Mouse (Mus musculus) neural tube, embryonic 15.5 days (tissue): ENCODE measurements around the gene Itgal. TPM values are rescaled to one million over a fixed set of nuclear protein-coding genes. Genes with fewer than 3 reads are reported as not detected.
"Not testable (repeated sequence)": the region's sequence is repeated elsewhere in the genome, so short reads cannot be mapped to it uniquely, and the experiment has no call there.

ENCODE experiments used
- ATAC-seq: fragments of 200-750 bp; cut with Nextera tagmentation; 2 replicates; pipeline ENCODE4 v1.8.0; 2017; ENCODE audit warnings: mild to moderate bottlenecking, moderate TSS enrichment, moderate library complexity; ENCODE audit not compliant: low FRiP score
- H3K27ac ChIP-seq: fragments of 300-500 bp; sonication (generic); replicated peaks from 2 replicates; pipeline ENCODE4 v1.5.1; 2015; ENCODE audit warnings: mild to moderate bottlenecking, inconsistent platforms
- H3K27me3 ChIP-seq: fragments of 300-500 bp; sonication (generic); replicated peaks from 2 replicates; pipeline ENCODE4 v1.6.1; 2015; ENCODE audit warnings: inconsistent platforms
- H3K36me3 ChIP-seq: fragments of 300-500 bp; sonication (generic); 2 replicates; pipeline ENCODE4 v1.6.1; 2015; ENCODE audit warnings: inconsistent platforms
- H3K4me1 ChIP-seq: fragments of 300-500 bp; sonication (generic); 2 replicates; pipeline ENCODE4 v1.6.1; 2015; ENCODE audit warnings: inconsistent platforms
- H3K4me2 ChIP-seq: fragments of 300-500 bp; sonication (generic); 2 replicates; pipeline ENCODE4 v1.6.1; 2015; ENCODE audit warnings: inconsistent platforms, mild to moderate bottlenecking, moderate library complexity
- H3K4me3 ChIP-seq: fragments of 300-500 bp; sonication (generic); replicated peaks from 2 replicates; pipeline ENCODE4 v1.5.1; 2015; ENCODE audit warnings: mild to moderate bottlenecking, inconsistent platforms
- H3K9ac ChIP-seq: fragments of 300-500 bp; sonication (generic); replicated peaks from 2 replicates; pipeline ENCODE4 v1.6.1; 2015; ENCODE audit warnings: mild to moderate bottlenecking, inconsistent platforms
- H3K9me3 ChIP-seq: fragments of 300-500 bp; sonication (generic); replicated peaks from 2 replicates; pipeline ENCODE4 v1.6.1; 2016; ENCODE audit warnings: inconsistent platforms
- WGBS: fragments of 180-500 bp; shearing (Covaris S2); methylation state at CpG from one replicate; pipeline ENCODE4 v1.1.7; 2015; ENCODE audit warnings: mixed read lengths; 5-methylcytosine and 5-hydroxymethylcytosine counted together
- polyA plus RNA-seq: library from polyadenylated mRNA; unstranded; fragments of >200 nt; fragmentation: Nextera tagmentation; extraction: Ambion mirVana; gene quantifications from 2 replicates; pipeline ENCODE4 v1.2.1, GENCODE M21; 2015

The Itgal gene
- polyA plus RNA-seq, 1 experiment from 2014 or later = 0.18 TPM

DNA sequence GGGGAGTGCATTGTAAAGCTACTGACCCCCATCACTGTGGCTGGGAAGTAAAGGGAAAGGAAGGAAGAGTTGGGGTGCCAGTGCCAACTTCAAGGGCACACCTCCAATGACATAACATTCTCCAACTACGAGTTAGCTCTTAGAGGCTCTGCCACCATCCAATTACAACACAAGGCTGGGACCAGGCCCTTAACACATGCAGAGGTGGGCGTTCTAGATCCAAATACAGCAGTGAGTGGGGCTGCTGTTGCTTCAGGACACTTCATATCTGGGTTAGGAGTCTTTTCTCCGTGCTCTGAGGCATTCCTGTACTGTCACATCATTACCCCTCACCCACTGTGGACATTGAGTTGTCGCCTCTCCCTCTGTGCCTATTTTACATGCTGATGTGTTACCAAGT, 25.0 kb downstream of the Itgal start:
- Histone ChIP-seq H3K9ac (no peak overlapping the region), H3K4me1 (0 out of 2 replicates have a peak, but pooled peaks cover 3% of the 10 kb centered on the region), H3K9me3 (no peaks in the 10 kb centered on the region), H3K4me2 (no peak overlapping the region), H3K36me3 (no peaks in the 10 kb centered on the region), H3K27ac (no peak overlapping the region), H3K27me3 (no peaks in the 10 kb centered on the region), H3K4me3 (no peak overlapping the region)
- no peak for ATAC-seq
- WGBS = 87% methylated on average over 4 of the region's 4 CpGs

DNA sequence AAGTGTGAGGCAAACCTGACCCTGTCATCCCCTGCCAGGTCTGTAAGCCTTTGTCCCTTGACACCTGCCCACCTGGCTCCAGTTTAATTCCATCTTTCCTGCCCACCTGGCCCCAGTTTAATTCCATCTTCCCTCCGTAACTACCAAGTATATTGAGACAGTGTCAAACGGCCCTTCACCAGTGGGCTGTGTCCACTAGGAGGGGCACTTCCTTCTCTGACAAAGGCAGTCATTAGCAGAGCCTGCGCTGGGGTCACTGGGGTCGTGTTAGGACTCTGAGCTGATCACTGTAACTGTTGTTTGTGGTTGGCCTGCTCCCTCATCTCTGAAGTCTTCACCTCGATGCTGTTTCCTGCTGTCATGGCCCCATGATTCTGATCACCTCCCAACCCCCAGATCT, 26.0 kb downstream of the Itgal start:
- Histone ChIP-seq H3K27me3 (no peaks in the 10 kb centered on the region), H3K4me2 (no peak overlapping the region), H3K4me1 (0 out of 2 replicates have a peak, but pooled peaks cover 4% of the 10 kb centered on the region), H3K4me3 (no peak overlapping the region), H3K36me3 (no peaks in the 10 kb centered on the region), H3K9ac (no peak overlapping the region), H3K9me3 (no peaks in the 10 kb centered on the region), H3K27ac (no peak overlapping the region)
- ATAC-seq = no peak
- 42% methylated on average over 5 of the region's 5 CpGs for WGBS

- Histone ChIP-seq H3K4me2 (no peak overlapping the region), H3K9ac (no peak overlapping the region), H3K36me3 (no peaks in the 10 kb centered on the region), H3K4me3 (no peak overlapping the region), H3K4me1 (0 out of 2 replicates have a peak, but pooled peaks cover 4% of the 10 kb centered on the region), H3K27ac (no peak overlapping the region), H3K27me3 (no peaks in the 10 kb centered on the region), H3K9me3 (no peaks in the 10 kb centered on the region)
- ATAC-seq = no peak
- WGBS = 88% methylated on average over 7 of the region's 7 CpGs
Measured at GRCm38 (mm10) chr7:127324944-127325343, 28.9 kb downstream of the Itgal start.

GRCm38 (mm10) chr7:127325550-127325949, 29.5 kb downstream of the Itgal start:
- 90% methylated on average over 8 of the region's 8 CpGs for WGBS
- H3K27ac ChIP-seq = no peak overlapping the region

GRCm38 (mm10) chr7:127326685-127327084, 30.6 kb downstream of the Itgal start:
- no peaks in the 10 kb centered on the region for H3K36me3 ChIP-seq
- H3K4me1 ChIP-seq = 0 out of 2 replicates have a peak, but pooled peaks cover 4% of the 10 kb centered on the region
- no peak for ATAC-seq
- no peak overlapping the region for H3K4me2 ChIP-seq
- H3K27me3 ChIP-seq = no peaks in the 10 kb centered on the region
- 25% methylated on average over 1 of the region's 2 CpGs for WGBS
- no peaks in the 10 kb centered on the region for H3K9me3 ChIP-seq
- H3K4me3 ChIP-seq = no peak overlapping the region
- H3K27ac ChIP-seq = no peak overlapping the region
- H3K9ac ChIP-seq = no peak overlapping the region

More at GRCm38 (mm10) chr7:127325550-127325949, 29.5 kb downstream of the Itgal start:
- Histone ChIP-seq H3K9me3 (no peaks in the 10 kb centered on the region), H3K4me2 (no peak overlapping the region), H3K4me1 (0 out of 2 replicates have a peak, but pooled peaks cover 4% of the 10 kb centered on the region), H3K9ac (no peak overlapping the region), H3K36me3 (no peaks in the 10 kb centered on the region), H3K4me3 (no peak overlapping the region), H3K27me3 (no peaks in the 10 kb centered on the region)
- ATAC-seq = no peak

DNA sequence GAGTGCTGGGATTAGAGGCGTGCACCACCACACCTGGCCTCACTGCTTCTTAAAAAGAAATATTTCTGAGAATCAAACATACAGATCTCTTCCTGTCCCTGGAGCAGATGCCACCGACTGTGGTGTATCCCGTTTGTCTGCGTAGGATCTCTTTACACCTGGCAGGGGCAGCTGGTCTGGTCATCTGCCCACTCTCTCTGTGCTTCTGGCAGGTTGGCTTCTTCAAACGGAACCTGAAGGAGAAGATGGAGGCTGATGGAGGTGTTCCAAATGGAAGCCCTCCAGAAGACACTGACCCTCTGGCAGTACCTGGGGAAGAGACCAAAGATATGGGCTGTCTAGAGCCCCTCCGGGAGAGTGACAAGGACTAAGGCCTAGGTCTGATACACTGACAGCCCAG, 37.2 kb downstream of the Itgal start:
- H3K9me3 ChIP-seq = no peaks in the 10 kb centered on the region
- H3K4me3 ChIP-seq = no peak overlapping the region
- H3K4me1 ChIP-seq = no peaks in the 10 kb centered on the region
- no peaks in the 10 kb centered on the region for H3K36me3 ChIP-seq
- no peaks in the 10 kb centered on the region for H3K27me3 ChIP-seq
- 89% methylated on average over 6 of the region's 6 CpGs for whole genome bisulfite sequencing
- ATAC-seq = no peak
- H3K27ac ChIP-seq = no peak overlapping the region
- H3K4me2 ChIP-seq = no peak overlapping the region
- H3K9ac ChIP-seq = no peak overlapping the region

DNA sequence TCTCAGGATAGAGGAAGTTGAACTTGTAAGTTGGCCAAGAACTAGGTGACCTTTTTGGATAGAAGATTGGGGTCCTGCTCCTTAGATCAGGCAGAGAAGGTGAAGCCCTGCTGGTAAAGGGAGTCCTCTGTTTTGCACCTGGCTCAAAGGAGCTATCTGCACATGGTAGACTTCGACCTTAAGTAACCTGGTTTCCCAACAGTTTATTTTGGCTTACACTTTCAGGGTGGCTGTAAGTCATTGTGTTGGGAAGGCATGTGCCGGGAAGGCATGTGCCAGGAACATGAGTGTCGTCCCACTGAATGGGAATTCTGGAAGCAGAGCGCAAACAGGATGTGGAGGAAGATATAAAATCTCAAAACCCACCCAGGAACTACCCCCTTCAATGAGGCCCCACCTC, 39.5 kb downstream of the Itgal start:
- Histone ChIP-seq H3K9ac (no peak overlapping the region), H3K4me3 (no peak overlapping the region), H3K27me3 (no peaks in the 10 kb centered on the region), H3K27ac (no peak overlapping the region), H3K4me1 (no peaks in the 10 kb centered on the region), H3K36me3 (no peaks in the 10 kb centered on the region), H3K9me3 (no peaks in the 10 kb centered on the region), H3K4me2 (no peak overlapping the region)
- ATAC-seq = no peak
- WGBS = 94% methylated on average over 4 of the region's 4 CpGs

DNA sequence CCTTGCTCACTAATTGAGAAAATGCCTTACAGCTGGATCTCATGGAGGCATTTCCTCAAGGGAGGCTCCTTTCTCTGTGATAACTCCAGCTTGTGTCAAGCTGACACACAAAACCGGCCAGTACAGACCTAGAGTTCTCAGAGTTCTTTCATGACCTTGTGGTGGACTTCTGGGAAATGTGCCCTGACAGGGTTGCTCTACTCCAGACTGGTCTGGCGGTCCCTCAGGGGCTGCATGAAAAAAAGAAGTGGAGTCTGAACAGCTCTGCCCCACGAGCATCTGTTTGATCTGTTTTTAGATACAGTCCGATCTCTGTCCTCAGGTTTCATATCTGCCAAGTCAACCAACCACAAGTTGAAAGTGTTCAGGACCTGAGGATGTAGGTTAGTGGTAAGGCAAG, 41.6 kb downstream of the Itgal start:
- Histone ChIP-seq H3K4me3 (no peak overlapping the region), H3K9ac (no peak overlapping the region), H3K27ac (no peak overlapping the region), H3K9me3 (no peaks in the 10 kb centered on the region), H3K4me2 (no peak overlapping the region), H3K4me1 (no peaks in the 10 kb centered on the region), H3K27me3 (no peaks in the 10 kb centered on the region), H3K36me3 (peaks cover 10% of the 10 kb centered on the region)
- 77% methylated on average over 4 of the region's 4 CpGs for WGBS
- no peak for ATAC-seq

- Histone ChIP-seq H3K4me3 (no peak overlapping the region), H3K9me3 (no peaks in the 10 kb centered on the region), H3K4me2 (no peak overlapping the region), H3K36me3 (peaks cover 26% of the 10 kb centered on the region), H3K27me3 (no peaks in the 10 kb centered on the region), H3K4me1 (peaks cover 21% of the 10 kb centered on the region), H3K9ac (no peak overlapping the region), H3K27ac (no peak overlapping the region)
- no peak for ATAC-seq
- 95% methylated on average over 8 of the region's 8 CpGs for WGBS
Measured at GRCm38 (mm10) chr7:127341356-127341755, 45.3 kb downstream of the Itgal start.

- not testable (repeated sequence) for H3K27me3 ChIP-seq, H3K9me3 ChIP-seq, H3K4me3 ChIP-seq, H3K4me2 ChIP-seq, ATAC-seq, H3K9ac ChIP-seq, H3K27ac ChIP-seq
- peaks cover 26% of the 10 kb centered on the region for H3K36me3 ChIP-seq
- 96% methylated on average over 6 of the region's 6 CpGs for WGBS
- peaks cover 26% of the 10 kb centered on the region for H3K4me1 ChIP-seq
Measured at GRCm38 (mm10) chr7:127341861-127342260, 45.8 kb downstream of the Itgal start.

DNA sequence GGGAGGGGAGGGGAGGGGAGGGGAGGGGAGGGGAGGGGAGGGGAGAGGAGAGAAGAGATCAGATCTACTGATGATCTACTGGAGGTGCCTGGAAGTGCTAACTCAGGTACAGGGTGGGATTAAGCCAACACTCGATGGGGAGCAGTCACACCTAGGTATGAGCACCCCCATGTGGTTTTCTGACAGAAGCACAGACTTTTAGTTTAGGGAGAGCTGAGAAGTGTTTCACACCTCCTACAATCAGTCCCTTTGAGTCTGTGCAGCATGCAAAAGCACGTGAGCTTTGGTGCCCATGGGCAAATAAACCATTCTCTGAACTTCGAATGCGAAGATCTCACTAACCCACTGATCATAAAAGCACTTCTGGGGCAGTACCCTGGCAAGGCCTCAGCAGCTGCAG, 46.3 kb downstream of the Itgal start:
- ATAC-seq = no peak
- 67% methylated on average over 4 of the region's 4 CpGs for WGBS
- no peak overlapping the region for H3K27ac ChIP-seq

GRCm38 (mm10) chr7:127342888-127343287, 46.8 kb downstream of the Itgal start:
- Histone ChIP-seq H3K36me3 (peaks cover 26% of the 10 kb centered on the region), H3K4me1 (peaks cover 29% of the 10 kb centered on the region), H3K9me3 (no peaks in the 10 kb centered on the region), H3K9ac (no peak overlapping the region), H3K4me3 (no peak overlapping the region), H3K27ac (no peak overlapping the region), H3K27me3 (no peaks in the 10 kb centered on the region), H3K4me2 (no peak overlapping the region)
- no peak for ATAC-seq
- 96% methylated on average over 7 of the region's 7 CpGs for WGBS

More for the DNA sequence above, 46.3 kb downstream of the Itgal start:
- no peak overlapping the region for H3K4me3 ChIP-seq
- no peaks in the 10 kb centered on the region for H3K9me3 ChIP-seq
- H3K36me3 ChIP-seq = peaks cover 26% of the 10 kb centered on the region
- peaks cover 29% of the 10 kb centered on the region for H3K4me1 ChIP-seq
- no peaks in the 10 kb centered on the region for H3K27me3 ChIP-seq
- H3K9ac ChIP-seq = no peak overlapping the region
- H3K4me2 ChIP-seq = no peak overlapping the region
